Mouse (Mus musculus): ENCODE results near the gene Ermp1. TPM values are rescaled to one million over a fixed set of nuclear protein-coding genes. Genes with fewer than 3 reads are reported as not detected.

Ermp1 gene
- 1 to 10 TPM; 9.5 to 9.8 TPM for total RNA-seq (2021)
- long read RNA-seq, experiment 1, full-length matches to known transcripts, result 1 of 1 reads
- long read RNA-seq, experiment 1, partial matches to known transcripts, result 0 of 1 reads
- long read RNA-seq, experiment 1, other reads (novel, unspliced or antisense), result 0 of 1 reads
- long read RNA-seq, experiment 2, partial matches to known transcripts, result 1 of 2 reads
- long read RNA-seq, experiment 2, other reads (novel, unspliced or antisense), result 1 of 2 reads

GRCm38 (mm10) chr19:29647651-29648549 is at the start of gene Ermp1:
Gene Ermp1 (minus strand): TSS chr19:29648415.
- peak; percentile 96 to 99 for DNase-seq
- intact Hi-C loops (cut with DNase I), result loop anchor here (5.0 kb wide), 1 partner anchor 164 kb away; the partner anchor contains the start of gene Ranbp6

DNA sequence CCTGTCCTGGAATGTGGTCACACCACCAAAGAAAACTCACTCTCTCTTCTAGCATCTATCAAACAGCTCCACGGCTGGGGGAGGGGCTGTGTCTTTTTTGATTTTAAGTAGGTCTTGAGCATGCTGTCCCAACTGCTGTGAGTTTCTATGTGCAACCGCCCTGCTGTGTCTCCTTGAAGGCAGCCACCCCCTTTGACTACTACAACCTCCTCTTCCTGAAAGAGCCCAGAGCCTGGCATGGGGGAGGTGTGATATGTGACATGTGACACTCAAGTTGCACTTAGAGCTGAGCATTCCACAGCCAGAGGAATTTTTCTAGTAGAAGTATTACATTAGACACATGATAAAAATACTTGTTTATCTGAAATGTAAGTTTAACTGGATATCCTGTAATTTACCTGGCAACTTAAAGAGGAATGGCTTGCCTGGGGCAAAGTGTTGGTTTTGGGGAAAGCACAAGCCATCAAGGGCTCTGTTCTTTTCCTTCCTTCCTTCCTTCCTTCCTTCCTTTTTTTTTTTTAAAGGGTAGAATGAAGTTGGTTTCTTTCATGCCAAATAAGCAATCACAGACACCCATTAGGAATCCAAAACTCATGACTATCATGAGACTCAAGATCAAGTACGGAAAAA is 49.1 kb upstream of the Ermp1 start, which contains the start of gene Mlana:
Mlana (plus strand) TSS at position 580 of the 630 bp plus-strand sequence.
- intact Hi-C loops (cut with DNase I), result no loop called here
- DNase-seq, result no peak

DNA sequence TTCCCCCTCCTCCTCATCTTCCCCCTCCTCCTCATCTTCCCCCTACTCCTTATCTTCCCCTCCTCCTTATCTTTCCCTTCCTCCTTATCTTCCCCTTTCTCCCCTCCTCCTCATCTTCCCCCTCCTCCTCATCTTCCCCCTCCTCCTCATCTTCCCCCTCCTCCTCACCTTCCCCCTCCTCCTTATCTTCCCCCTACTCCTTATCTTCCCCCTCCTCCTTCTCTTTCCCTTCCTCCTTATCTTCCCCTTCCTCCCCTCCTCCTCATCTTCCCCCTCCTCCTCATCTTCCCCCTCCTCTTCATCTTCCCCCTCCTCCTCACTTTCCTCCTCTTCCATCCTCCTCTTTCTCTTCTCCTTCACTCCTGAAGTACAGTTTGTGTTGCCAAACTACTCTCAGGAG is 48.6 kb upstream of the Ermp1 start:
- intact Hi-C loops (cut with DNase I), result no loop called here

DNA sequence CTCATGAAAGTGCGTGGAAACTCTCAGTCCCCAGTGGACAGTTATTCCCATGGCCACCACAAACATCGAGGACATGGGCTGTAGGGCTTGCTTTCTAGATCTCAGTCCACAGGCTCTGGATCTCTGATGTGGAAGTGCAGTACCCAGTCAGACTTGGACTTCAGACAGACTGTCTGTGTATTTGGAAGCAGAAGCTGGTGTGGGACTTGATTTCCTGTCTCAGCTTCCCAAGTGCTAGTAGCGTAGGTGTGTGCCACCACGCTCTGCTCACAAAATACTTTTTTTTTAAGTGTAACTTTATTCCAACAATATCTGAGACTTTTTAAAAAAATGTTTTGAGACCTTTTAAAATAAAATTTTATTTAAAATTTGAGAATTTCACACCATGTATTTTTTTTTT is 48.1 kb upstream of the Ermp1 start:
- intact Hi-C loops (cut with DNase I), result no loop called here
- DNase-seq, result no peak

More for the DNA sequence above, 48.6 kb upstream of the Ermp1 start:
- no peak for DNase-seq

DNA sequence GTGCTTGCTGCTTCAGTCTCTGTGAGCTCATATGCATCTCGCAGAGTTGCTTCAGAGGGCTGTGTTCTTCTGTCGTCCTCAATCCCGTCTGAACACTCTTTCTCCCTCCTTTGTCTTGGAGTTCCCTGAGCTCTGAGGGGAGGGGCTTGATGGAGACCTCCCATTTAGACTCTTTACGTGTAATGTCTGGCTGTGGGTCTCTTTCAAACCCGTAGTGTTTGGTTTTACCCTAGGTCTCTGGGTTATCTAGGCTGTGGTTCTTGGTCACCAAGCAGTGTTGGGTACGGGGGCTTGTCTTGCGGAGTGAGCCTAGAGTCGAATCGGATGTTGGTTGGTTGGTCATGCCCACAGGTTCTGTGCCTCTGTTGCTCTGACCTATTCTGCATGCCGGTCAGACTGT is 46.9 kb upstream of the Ermp1 start:
- intact Hi-C loops (cut with DNase I), result no loop called here
- no peak for DNase-seq

DNA sequence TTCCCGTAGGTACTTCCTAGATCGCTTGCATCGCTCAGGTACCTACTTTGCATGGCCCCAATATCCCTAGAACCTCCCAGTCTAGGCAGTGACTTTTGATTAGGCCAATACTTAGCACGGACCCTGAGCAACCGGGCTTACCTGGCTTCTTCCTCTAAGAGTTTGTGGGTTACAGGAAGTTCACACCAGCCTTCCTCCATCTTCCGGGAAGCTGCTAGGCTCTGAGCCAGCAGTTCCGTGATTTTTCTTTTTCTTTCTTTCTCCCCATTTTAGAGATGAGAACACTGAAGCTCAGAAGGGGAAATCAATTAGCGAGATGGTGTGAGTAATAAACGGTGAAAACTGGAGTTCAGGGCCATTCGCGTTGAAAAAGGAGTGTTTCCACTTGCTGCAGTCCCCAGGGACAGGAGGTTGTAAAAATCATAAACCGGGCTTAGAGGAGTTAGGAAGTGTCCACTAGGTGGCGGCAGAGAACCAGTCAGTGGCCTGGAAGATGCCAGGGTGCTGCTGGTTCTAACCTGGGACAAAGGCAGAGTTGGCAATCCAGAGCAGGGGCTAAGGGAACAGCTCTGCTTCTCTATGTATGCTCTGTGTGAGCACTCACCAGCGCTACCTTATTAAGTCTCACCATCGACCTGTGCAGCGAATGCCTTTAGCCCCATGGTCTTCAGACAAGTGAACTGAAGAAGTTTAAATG is 35.8 kb upstream of the Ermp1 start:
- DNase-seq, result peak; percentile 72 to 84
- intact Hi-C loops (cut with DNase I), result loop anchor here (2.0 kb wide), 2 partner anchors 137 to 295 kb away; no protein-coding TSS in a partner anchor

GRCm38 (mm10) chr19:29680182-29681152 is 32.3 kb upstream of the Ermp1 start:
- intact Hi-C loops (cut with DNase I), result no loop called here
- no peak for DNase-seq

GRCm38 (mm10) chr19:29678181-29678778 is 30.1 kb upstream of the Ermp1 start:
- DNase-seq, result no peak
- intact Hi-C loops (cut with DNase I), result no loop called here

DNA sequence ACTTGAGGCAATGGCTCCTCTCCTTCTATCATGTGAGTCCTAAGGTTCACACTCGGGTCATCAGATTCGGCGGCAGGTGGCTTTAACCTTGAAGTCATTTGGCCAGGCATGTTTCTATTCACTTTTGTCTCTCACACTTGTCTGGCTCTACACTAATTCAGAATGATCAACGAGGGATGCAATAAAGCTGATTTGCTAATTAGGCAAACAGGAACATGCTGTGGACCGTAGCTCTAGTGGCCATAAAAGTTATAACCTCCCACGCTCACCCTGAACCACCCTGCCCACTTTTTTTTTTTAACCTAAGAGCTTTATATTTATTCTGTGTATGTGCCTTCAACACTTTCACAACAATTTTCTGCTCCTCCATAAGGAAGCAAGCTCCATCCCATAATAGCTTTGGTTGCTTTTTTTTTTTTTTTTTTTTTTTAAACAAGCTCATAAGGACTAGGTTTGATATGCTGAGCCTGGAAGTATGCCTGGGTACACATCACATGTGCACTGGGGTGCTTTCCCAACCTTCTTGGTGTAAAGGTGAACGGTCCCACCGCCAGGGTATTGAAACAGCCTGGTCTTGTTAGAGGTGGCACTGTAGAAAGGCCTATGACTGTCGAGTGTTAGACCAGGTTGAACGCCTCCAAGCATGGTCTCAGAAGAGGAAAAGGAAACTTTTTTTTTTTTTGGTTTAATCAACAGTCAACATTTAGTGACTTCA is 28.4 kb upstream of the Ermp1 start:
- intact Hi-C loops (cut with DNase I), result no loop called here
- DNase-seq, result no peak

DNA sequence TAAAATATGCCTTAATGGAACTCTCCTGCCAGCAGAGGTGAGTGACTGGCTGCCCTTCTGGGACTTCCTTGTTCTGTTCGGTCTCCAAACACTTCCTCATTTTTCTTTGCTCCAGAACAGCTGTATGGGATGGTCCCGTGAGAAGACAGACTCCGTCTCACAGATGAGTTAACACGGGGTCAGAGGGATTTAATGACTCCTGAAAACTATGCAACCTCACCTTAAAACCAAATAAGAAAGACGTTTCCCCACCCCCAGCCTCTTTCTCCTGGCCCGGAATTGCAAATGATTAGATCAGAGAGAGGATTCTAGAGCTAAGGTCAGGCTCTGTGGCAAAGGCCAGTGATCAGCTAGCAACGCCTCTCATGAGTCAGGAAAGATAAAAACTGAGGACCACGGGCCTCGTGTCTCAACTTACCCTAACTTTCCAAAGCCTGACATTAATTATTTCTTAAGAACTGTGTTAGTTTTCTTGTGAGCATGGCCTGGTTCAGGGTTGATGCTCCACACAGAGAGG is 27.4 kb upstream of the Ermp1 start:
- intact Hi-C loops (cut with DNase I), result no loop called here
- no peak for DNase-seq

DNA sequence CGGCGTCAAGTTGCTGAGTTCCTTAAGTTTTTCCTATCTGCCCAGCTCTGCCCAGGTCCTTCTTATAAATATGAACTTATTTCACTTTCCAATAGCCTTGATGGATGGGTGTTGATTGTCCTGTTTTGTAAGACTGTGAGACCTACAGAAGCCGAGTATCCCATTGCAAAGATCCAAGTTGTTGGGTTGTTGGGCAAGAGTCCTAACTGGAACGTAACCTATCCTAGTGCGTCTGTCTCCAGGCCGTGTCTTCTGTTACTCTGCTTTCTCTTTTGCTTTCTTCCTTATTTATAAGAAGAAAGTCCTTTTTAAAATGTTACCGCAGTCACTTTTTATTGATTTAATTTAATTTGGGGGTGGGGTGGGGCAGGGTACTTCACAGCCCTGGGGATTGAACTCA is 26.7 kb upstream of the Ermp1 start:
- intact Hi-C loops (cut with DNase I), result no loop called here

GRCm38 (mm10) chr19:29672660-29673059 is 24.4 kb upstream of the Ermp1 start:
- intact Hi-C loops (cut with DNase I), result no loop called here
- DNase-seq, result no peak

More for the DNA sequence above, 26.7 kb upstream of the Ermp1 start:
- DNase-seq, result no peak

DNA sequence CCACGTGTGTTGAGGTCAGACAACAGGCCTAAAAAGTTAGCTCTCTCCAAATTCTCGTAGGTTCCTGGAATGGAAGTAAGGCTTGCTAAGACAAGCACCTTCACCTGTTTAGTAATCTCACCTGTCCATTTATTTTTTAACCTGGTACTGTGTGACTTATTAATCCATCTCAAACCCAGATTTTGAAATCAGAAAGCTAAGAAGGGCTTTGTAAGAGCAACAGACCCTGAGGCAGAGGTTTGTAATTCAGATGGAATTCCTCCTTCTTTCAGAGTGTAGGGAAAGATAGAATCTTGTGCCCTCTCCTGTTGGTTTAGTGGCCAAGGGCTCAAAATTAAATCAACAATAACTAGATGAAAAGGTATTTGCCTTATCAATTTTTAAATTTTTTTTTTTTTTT is 22.9 kb upstream of the Ermp1 start:
- intact Hi-C loops (cut with DNase I), result no loop called here
- no peak for DNase-seq

DNA sequence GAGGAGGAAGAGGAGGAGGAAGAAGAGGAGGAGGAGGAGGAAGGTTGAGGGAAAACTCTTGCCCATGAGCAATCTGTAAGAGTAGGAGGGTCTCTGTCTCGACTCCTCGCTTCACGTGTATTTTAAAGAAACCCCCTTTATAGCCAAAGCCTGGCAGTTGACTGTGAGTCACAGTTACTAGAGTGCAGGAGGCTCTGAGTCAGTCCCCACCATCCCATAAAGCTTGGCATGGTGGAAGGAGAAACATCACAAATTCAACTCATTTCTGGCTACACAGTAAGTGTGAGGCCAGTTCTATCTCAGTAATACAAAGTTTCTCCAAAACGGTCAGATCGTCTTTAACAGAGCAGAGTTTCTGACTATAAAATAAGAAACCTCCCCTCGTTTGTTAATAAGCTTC is 22.0 kb upstream of the Ermp1 start:
- no peak for DNase-seq
- intact Hi-C loops (cut with DNase I), result no loop called here

- DNase-seq, result no peak
- intact Hi-C loops (cut with DNase I), result no loop called here
Measured at GRCm38 (mm10) chr19:29668135-29668534, 19.9 kb upstream of the Ermp1 start.

DNA sequence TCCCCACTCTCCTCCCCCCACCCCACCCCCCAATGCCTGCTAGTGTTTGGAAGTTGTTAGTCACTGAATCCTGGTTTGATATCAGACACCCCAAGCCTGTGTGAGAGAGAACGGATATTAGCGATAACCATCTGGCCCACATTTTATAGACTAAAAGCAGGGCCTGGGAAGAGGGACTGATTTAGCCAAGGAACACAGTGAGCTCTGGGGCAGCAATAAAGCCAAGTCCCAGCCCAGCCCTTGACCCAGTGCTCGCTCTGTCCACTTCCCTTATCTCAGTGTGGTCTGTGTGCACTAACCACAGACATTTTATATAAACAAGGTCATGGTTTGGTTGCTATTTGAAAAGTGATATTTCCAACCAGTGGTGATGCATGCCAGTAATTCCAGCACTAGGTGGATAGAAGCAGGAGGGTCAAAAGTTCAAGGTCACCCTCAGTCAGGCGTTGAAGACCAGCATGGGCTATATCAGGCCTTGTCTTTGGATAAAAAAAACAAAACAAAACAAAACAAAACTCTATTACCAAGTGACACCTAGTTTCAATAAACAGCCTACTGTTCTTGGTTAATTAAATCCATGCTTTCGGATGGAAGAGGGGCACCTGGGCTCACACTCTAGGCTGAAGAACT is 18.9 kb upstream of the Ermp1 start:
- intact Hi-C loops (cut with DNase I), result no loop called here

DNA sequence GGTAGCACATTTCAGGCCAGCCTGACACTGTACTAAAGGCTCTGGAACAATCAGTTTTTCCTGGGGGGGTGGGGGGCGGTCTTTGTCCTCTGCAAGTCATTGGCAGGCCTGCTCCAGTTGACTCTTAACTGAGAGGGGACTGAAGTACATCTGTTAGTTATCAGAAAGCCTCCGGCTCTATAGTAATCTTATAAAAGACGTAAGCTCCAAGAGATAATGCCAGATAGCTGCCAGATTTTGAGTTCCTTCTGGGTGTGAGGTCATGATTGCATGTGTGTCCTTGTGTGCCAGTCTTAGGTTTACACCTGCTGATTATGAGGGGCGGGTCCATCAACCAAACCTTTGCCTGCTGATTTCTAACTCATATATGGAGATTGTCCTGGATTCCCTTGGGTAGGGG is 17.9 kb upstream of the Ermp1 start:
- DNase-seq, result no peak
- intact Hi-C loops (cut with DNase I), result no loop called here

More for the DNA sequence above, 18.9 kb upstream of the Ermp1 start:
- no peak for DNase-seq

DNA sequence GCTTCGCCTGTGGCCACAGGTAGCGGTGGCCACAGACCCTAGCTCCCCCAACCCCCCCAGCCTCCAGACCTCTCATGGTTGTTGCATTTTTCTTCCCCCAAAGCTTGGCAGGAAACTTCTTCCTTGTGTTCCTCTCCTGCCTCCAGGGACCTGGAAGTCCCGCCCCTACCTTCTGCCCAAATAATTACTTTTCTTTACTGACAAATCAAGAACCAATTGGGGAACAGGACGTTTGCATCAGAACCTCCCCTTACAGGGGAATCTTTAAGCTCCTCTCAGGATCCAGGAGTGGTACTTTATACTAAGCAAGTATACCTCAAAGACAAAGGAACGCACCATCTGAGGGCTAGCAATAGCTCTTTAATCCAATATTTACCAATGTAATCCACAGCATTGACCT is 16.7 kb upstream of the Ermp1 start:
- DNase-seq, result no peak
- intact Hi-C loops (cut with DNase I), result no loop called here
